Mouse (Mus musculus): ENCODE data around the gene Pah. TPM values are rescaled to one million over a fixed set of nuclear protein-coding genes. Genes with fewer than 3 reads are reported as not detected.

Gene Pah
- total RNA-seq (2021) = under 1 TPM in 1 of 2 experiments, not detected in 1; 0.21 TPM
- long read RNA-seq, experiment 1 = 0 reads
- long read RNA-seq, experiment 2 = 0 reads

GRCm38 (mm10) chr10:87521646-87522045 is at the start of gene Pah:
Gene Pah (plus strand): TSS chr10:87521795.
- DNase-seq (ENCODE audit: low spot score in 2 of 2) = no peak

GRCm38 (mm10) chr10:87473475-87474131 is 48.0 kb upstream of the Pah start:
- DNase-seq (ENCODE audit: low spot score in 2 of 2) = no peak

- DNase-seq (ENCODE audit: low spot score in 2 of 2) = no peak
Measured at GRCm38 (mm10) chr10:87474971-87475370, 46.6 kb upstream of the Pah start.

GRCm38 (mm10) chr10:87477895-87478294 is 43.7 kb upstream of the Pah start:
- DNase-seq (ENCODE audit: low spot score in 2 of 2) = no peak

- DNase-seq (ENCODE audit: low spot score in 2 of 2) = peak in 1 of 2 experiments; percentile 50
Measured at GRCm38 (mm10) chr10:87484831-87485720, 36.5 kb upstream of the Pah start.

- peak; percentile 52 to 58 for DNase-seq (ENCODE audit: low spot score in 2 of 2)
Measured at GRCm38 (mm10) chr10:87485721-87486620, 35.6 kb upstream of the Pah start.

- peak in 1 of 2 experiments; percentile 25 for DNase-seq (ENCODE audit: low spot score in 2 of 2)
Measured at GRCm38 (mm10) chr10:87488429-87489145, 33.0 kb upstream of the Pah start.

GRCm38 (mm10) chr10:87489246-87490009 is 32.2 kb upstream of the Pah start:
- peak; percentile 41 to 54 for DNase-seq (ENCODE audit: low spot score in 2 of 2)

- no peak for DNase-seq (ENCODE audit: low spot score in 2 of 2)
Measured at GRCm38 (mm10) chr10:87490328-87490727, 31.3 kb upstream of the Pah start.

- no peak for DNase-seq (ENCODE audit: low spot score in 2 of 2)
Measured at GRCm38 (mm10) chr10:87491485-87492040, 30.0 kb upstream of the Pah start.

- no peak for DNase-seq (ENCODE audit: low spot score in 2 of 2)
Measured at GRCm38 (mm10) chr10:87492332-87492660, 29.3 kb upstream of the Pah start.

- peak; percentile 71 to 77 for DNase-seq (ENCODE audit: low spot score in 2 of 2)
Measured at GRCm38 (mm10) chr10:87492661-87493551, 28.7 kb upstream of the Pah start.

- peak in 1 of 2 experiments; percentile 19 for DNase-seq (ENCODE audit: low spot score in 2 of 2)
Measured at GRCm38 (mm10) chr10:87493576-87493975, 28.0 kb upstream of the Pah start, which contains the start of gene Ascl1. Gene Ascl1 (minus strand): TSS chr10:87493660.

GRCm38 (mm10) chr10:87494176-87494575 is 27.4 kb upstream of the Pah start:
- DNase-seq (ENCODE audit: low spot score in 2 of 2) = peak in 1 of 2 experiments; percentile 19

GRCm38 (mm10) chr10:87494596-87494995 is 27.0 kb upstream of the Pah start:
- DNase-seq (ENCODE audit: low spot score in 2 of 2) = peak; percentile 11 to 38

GRCm38 (mm10) chr10:87497056-87497455 is 24.5 kb upstream of the Pah start:
- no peak for DNase-seq (ENCODE audit: low spot score in 2 of 2)

- no peak for DNase-seq (ENCODE audit: low spot score in 2 of 2)
Measured at GRCm38 (mm10) chr10:87500926-87501658, 20.5 kb upstream of the Pah start.

GRCm38 (mm10) chr10:87501659-87502042 is 19.9 kb upstream of the Pah start:
- DNase-seq (ENCODE audit: low spot score in 2 of 2) = no peak

Measured in left cerebral cortex, adult 18-20 months (tissue).